Mouse (Mus musculus): ENCODE measurements around the gene Cryzl1. TPM values are rescaled to one million over a fixed set of nuclear protein-coding genes. Genes with fewer than 3 reads are reported as not detected.
A peak's percentile ranks its signal among the peaks of the same experiment; 100 is the strongest.

Gene Cryzl1
- polyA plus RNA-seq, 1 experiment from 2014 or later, result 36.3 TPM

GRCm38 (mm10) chr16:91701908-91702307, 26.9 kb downstream of the Cryzl1 start:
- Histone ChIP-seq H3K9ac (ENCODE audit: low read depth, low read length) (no peak overlapping the region), H3K36me3 (ENCODE audit: control insufficient read depth, insufficient read depth) (peaks cover 48% of the 10 kb centered on the region), H3K4me1 (replicated peaks; ENCODE audit: control insufficient read depth, insufficient read depth, low read length) (peaks cover 10% of the 10 kb centered on the region), H3K4me2 (replicated peaks; ENCODE audit: low read depth) (peak overlapping the region; percentile 35), H3K4me3 (ENCODE audit: low read depth, low read length) (no peak overlapping the region), H3K9me3 (ENCODE audit: control insufficient read depth) (no peaks in the 10 kb centered on the region), H3K27me3 (replicated peaks; ENCODE audit: control insufficient read depth, insufficient read depth, low read length) (no peaks in the 10 kb centered on the region), H3K27ac (ENCODE audit: low read depth, low read length) (peak overlapping the region; percentile 15; the same call in 1 of the 2 replicates)
- no peak for TF ChIP-seq CTCF (IDR thresholded peaks at IDR 0.05; ENCODE audit: low read depth)
- WGBS, result 32% methylated on average over 13 of the region's 13 CpGs
- no peak for ATAC-seq

- Histone ChIP-seq H3K27ac (ENCODE audit: low read depth, low read length) (no peak overlapping the region), H3K27me3 (replicated peaks; ENCODE audit: control insufficient read depth, insufficient read depth, low read length) (no peaks in the 10 kb centered on the region), H3K9ac (ENCODE audit: low read depth, low read length) (no peak overlapping the region), H3K4me2 (replicated peaks; ENCODE audit: low read depth) (no peak overlapping the region), H3K36me3 (ENCODE audit: control insufficient read depth, insufficient read depth) (peaks cover 33% of the 10 kb centered on the region), H3K4me3 (ENCODE audit: low read depth, low read length) (no peak overlapping the region), H3K9me3 (ENCODE audit: control insufficient read depth) (no peaks in the 10 kb centered on the region), H3K4me1 (replicated peaks; ENCODE audit: control insufficient read depth, insufficient read depth, low read length) (peaks cover 10% of the 10 kb centered on the region)
- no peak for ATAC-seq
- 96% methylated on average over 1 of the region's 1 CpGs for WGBS
- no peak for TF ChIP-seq CTCF (IDR thresholded peaks at IDR 0.05; ENCODE audit: low read depth)
Observed at GRCm38 (mm10) chr16:91698995-91699394, 29.8 kb downstream of the Cryzl1 start.

- H3K4me2 ChIP-seq (replicated peaks; ENCODE audit: low read depth), result no peak overlapping the region
- no peak overlapping the region for H3K9ac ChIP-seq (ENCODE audit: low read depth, low read length)
- no peak overlapping the region for H3K27ac ChIP-seq (ENCODE audit: low read depth, low read length)
- no peaks in the 10 kb centered on the region for H3K4me1 ChIP-seq (replicated peaks; ENCODE audit: control insufficient read depth, insufficient read depth, low read length)
- no peaks in the 10 kb centered on the region for H3K27me3 ChIP-seq (replicated peaks; ENCODE audit: control insufficient read depth, insufficient read depth, low read length)
- no peak for TF ChIP-seq CTCF (IDR thresholded peaks at IDR 0.05; ENCODE audit: low read depth)
- no peak for ATAC-seq
- no peaks in the 10 kb centered on the region for H3K9me3 ChIP-seq (ENCODE audit: control insufficient read depth)
- H3K36me3 ChIP-seq (ENCODE audit: control insufficient read depth, insufficient read depth), result peaks cover 19% of the 10 kb centered on the region
- WGBS, result 60% methylated on average over 8 of the region's 8 CpGs
- H3K4me3 ChIP-seq (ENCODE audit: low read depth, low read length), result no peak overlapping the region
Observed at GRCm38 (mm10) chr16:91695108-91695755, 33.5 kb downstream of the Cryzl1 start.

DNA sequence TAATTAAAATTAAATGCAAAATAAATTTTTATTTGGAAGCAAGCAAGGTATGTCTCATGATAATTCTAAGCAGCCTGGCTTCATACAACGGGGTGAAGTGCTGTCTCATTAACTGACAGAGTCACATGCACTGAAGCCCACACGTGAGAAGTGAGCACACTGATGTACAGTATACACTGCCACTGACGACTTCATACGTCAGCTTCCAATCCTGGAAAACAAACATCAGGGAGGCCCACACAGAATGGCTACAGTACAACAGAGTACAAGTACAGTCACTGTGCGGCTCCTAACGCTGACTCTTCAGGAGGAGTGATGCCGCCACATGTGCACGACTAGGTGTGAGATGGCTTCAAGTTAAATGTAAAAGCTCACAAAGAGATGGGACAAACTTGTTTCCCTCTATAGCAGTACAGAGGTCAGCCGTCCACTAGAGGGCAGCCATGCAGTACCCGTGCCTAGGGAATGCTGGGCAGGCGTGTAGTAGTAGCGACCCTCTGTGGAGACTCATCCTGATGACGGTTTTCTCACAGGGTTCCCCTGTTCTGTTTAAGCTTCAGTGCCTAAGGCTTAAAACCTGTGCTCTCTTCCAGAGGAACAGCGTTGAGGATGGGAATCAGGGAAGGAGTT, 34.2 kb downstream of the Cryzl1 start:
- H3K9ac ChIP-seq (ENCODE audit: low read depth, low read length), result no peak overlapping the region
- no peak overlapping the region; the same call in 1 of the 2 replicates for H3K27ac ChIP-seq (ENCODE audit: low read depth, low read length)
- no peak overlapping the region for H3K4me2 ChIP-seq (replicated peaks; ENCODE audit: low read depth)
- WGBS, result 30% methylated on average over 14 of the region's 14 CpGs
- H3K9me3 ChIP-seq (ENCODE audit: control insufficient read depth), result no peaks in the 10 kb centered on the region
- TF ChIP-seq CTCF (IDR thresholded peaks at IDR 0.05; ENCODE audit: low read depth), result peak; percentile 98
- H3K4me3 ChIP-seq (ENCODE audit: low read depth, low read length), result no peak overlapping the region
- no peaks in the 10 kb centered on the region for H3K4me1 ChIP-seq (replicated peaks; ENCODE audit: control insufficient read depth, insufficient read depth, low read length)
- peak; percentile 78 for ATAC-seq
- no peaks in the 10 kb centered on the region for H3K27me3 ChIP-seq (replicated peaks; ENCODE audit: control insufficient read depth, insufficient read depth, low read length)
- H3K36me3 ChIP-seq (ENCODE audit: control insufficient read depth, insufficient read depth), result peaks cover 17% of the 10 kb centered on the region

DNA sequence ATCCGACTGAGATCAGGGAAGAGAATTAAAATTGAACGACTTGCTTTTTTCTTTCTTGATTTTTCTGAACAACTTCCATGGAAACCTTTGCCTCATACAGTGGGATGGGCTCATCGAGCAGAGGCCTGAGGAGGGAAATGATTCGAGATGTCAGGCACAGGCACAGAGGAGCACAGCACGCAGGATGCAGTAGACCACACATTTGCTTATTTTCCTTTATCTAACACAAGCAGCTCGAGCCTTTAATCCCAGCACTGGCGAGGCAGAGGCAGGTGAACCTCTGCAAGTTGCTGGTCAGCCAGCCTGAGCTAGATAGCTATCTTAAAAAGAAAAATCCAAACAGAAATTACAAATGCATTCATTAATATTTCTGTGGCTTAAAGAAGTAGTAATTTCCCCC, 39.0 kb downstream of the Cryzl1 start:
- Histone ChIP-seq H3K4me2 (replicated peaks; ENCODE audit: low read depth) (no peak overlapping the region), H3K9me3 (ENCODE audit: control insufficient read depth) (no peaks in the 10 kb centered on the region), H3K27ac (ENCODE audit: low read depth, low read length) (no peak overlapping the region), H3K4me1 (replicated peaks; ENCODE audit: control insufficient read depth, insufficient read depth, low read length) (no peaks in the 10 kb centered on the region), H3K9ac (ENCODE audit: low read depth, low read length) (no peak overlapping the region), H3K4me3 (ENCODE audit: low read depth, low read length) (no peak overlapping the region), H3K36me3 (ENCODE audit: control insufficient read depth, insufficient read depth) (no peaks in the 10 kb centered on the region; the same call in 1 of the 2 replicates), H3K27me3 (replicated peaks; ENCODE audit: control insufficient read depth, insufficient read depth, low read length) (no peaks in the 10 kb centered on the region)
- TF ChIP-seq CTCF (IDR thresholded peaks at IDR 0.05; ENCODE audit: low read depth), result no peak
- no peak for ATAC-seq
- 55% methylated on average over 7 of the region's 7 CpGs for WGBS

- Histone ChIP-seq H3K4me3 (ENCODE audit: low read depth, low read length) (peak within 1 kb of the TSS; percentile 90), H3K9ac (ENCODE audit: low read depth, low read length) (peak within 1 kb of the TSS; percentile 88), H3K27ac (ENCODE audit: low read depth, low read length) (peak within 1 kb of the TSS; percentile 77), H3K4me2 (replicated peaks; ENCODE audit: low read depth) (peak within 1 kb of the TSS; percentile 100), H3K27me3 (replicated peaks; ENCODE audit: control insufficient read depth, insufficient read depth, low read length) (no peaks in the 10 kb centered on the region), H3K9me3 (ENCODE audit: control insufficient read depth) (no peaks in the 10 kb centered on the region), H3K36me3 (ENCODE audit: control insufficient read depth, insufficient read depth) (peaks cover 7% of the 10 kb centered on the region), H3K4me1 (replicated peaks; ENCODE audit: control insufficient read depth, insufficient read depth, low read length) (no peaks in the 10 kb centered on the region)
- no peak for TF ChIP-seq CTCF (IDR thresholded peaks at IDR 0.05; ENCODE audit: low read depth)
- peak; percentile 96 for ATAC-seq
- WGBS, result under 1% methylated on average over 71 of the region's 71 CpGs
Observed at GRCm38 (mm10) chr16:91688619-91689334, 40.0 kb downstream of the Cryzl1 start, which contains the start of gene Donson. Gene Donson (minus strand): TSS chr16:91688770.

Measured in intestine, postnatal 0 days (tissue).